ENCODE assay signal across 19 mouse cellular contexts in the genomic region with DNA sequence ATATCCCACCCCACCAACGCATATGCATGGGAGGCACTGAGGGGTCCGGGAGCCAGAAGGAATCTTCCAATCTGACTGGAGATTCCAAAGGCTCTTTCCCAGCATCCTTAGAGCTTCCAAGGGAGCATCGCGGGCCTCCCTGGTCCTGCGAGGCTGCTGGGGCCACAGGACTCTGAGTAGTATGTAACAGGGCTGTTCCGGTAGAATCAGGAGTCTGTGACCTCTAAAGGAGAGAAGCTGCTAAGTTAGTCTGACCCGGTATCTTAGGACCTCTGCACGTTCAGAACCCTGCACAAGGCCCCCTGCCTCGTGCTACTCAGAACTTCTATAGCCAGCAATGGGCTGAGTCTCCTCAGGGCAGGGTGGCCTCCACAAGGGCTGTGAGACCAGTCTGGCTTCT. TPM values are rescaled to one million over a fixed set of nuclear protein-coding genes. Genes with fewer than 3 reads are reported as not detected.
DNase-seq lines count a peak whose midpoint lies in the region; ATAC-seq lines count a peak whose summit lies in the region.
"Had no signal": no experiment of that assay in that cellular context is flagged by ENCODE, and none has a peak within 500 bp of the region (broad histone marks: within the 10 kb centered on the region; RNA-seq: fewer than 3 reads in every experiment).

No protein-coding gene starts in this region.

- H3K27ac ChIP-seq in midbrain, embryonic 10.5 days (replicated peaks) = peak overlapping the region; percentile 91
- H3K27ac ChIP-seq in midbrain, embryonic 14.5 days (replicated peaks; ENCODE audit: low read depth, low read length) = no peak overlapping the region
- peak overlapping the region; percentile 84 for H3K27ac ChIP-seq in embryonic facial prominence, embryonic 10.5 days (replicated peaks)
- H3K27ac ChIP-seq in embryonic facial prominence, embryonic 15.5 days (replicated peaks) = peak overlapping the region; percentile 82
- H3K27ac ChIP-seq in limb, embryonic 15.5 days = peak overlapping the region; percentile 23
- no peak overlapping the region for H3K27ac ChIP-seq in liver, embryonic 12.5 days
- H3K27ac ChIP-seq: heart, embryonic 15.5 days; kidney, postnatal 0 days had no signal

- 32% methylated on average over 9 of the region's 9 CpGs for WGBS in midbrain, embryonic 10.5 days
- 14% methylated on average over 9 of the region's 9 CpGs for WGBS in midbrain, embryonic 14.5 days
- 34% methylated on average over 9 of the region's 9 CpGs for WGBS in embryonic facial prominence, embryonic 10.5 days
- 28% methylated on average over 9 of the region's 9 CpGs for WGBS in embryonic facial prominence, embryonic 15.5 days
- WGBS in limb, embryonic 15.5 days = 41% methylated on average over 9 of the region's 9 CpGs
- WGBS in liver, embryonic 12.5 days (ENCODE audit: insufficient replicate concordance) = 64% methylated on average over 9 of the region's 9 CpGs

- H3K4me2 ChIP-seq in midbrain, embryonic 14.5 days (ENCODE audit: low read length) = no peak overlapping the region
- 0 out of 2 replicates have a peak overlapping the region, but pooled peaks have one; percentile 8 for H3K4me2 ChIP-seq in embryonic facial prominence, embryonic 15.5 days (replicated peaks)
- no peak overlapping the region for H3K4me2 ChIP-seq in limb, embryonic 15.5 days
- no peak overlapping the region for H3K4me2 ChIP-seq in liver, embryonic 12.5 days
- H3K4me2 ChIP-seq: heart, embryonic 15.5 days had no signal

- H3K4me3 ChIP-seq in midbrain, embryonic 10.5 days = peak overlapping the region; percentile 21; the same call in 1 of the 2 replicates
- no peak overlapping the region for H3K4me3 ChIP-seq in midbrain, embryonic 14.5 days (replicated peaks; ENCODE audit: low read depth, low read length)
- peak overlapping the region; percentile 25; the same call in 1 of the 2 replicates for H3K4me3 ChIP-seq in embryonic facial prominence, embryonic 10.5 days
- H3K4me3 ChIP-seq in embryonic facial prominence, embryonic 15.5 days (replicated peaks) = no peak overlapping the region
- no peak overlapping the region for H3K4me3 ChIP-seq in limb, embryonic 15.5 days
- no peak overlapping the region for H3K4me3 ChIP-seq in liver, embryonic 12.5 days
- H3K4me3 ChIP-seq: erythroblast, embryonic 14.5 days; heart, embryonic 15.5 days; megakaryocyte, embryonic 14.5 days had no signal

- peaks cover 16% of the 10 kb centered on the region for H3K27me3 ChIP-seq in midbrain, embryonic 10.5 days (ENCODE audit: low read depth, poor library complexity, severe bottlenecking)
- H3K27me3 ChIP-seq in midbrain, embryonic 14.5 days (ENCODE audit: control insufficient read depth, insufficient read depth, low read length) = no peaks in the 10 kb centered on the region
- peaks cover 10% of the 10 kb centered on the region; the same call in 1 of the 2 replicates for H3K27me3 ChIP-seq in embryonic facial prominence, embryonic 10.5 days (replicated peaks; ENCODE audit: low read depth, poor library complexity, severe bottlenecking)
- no peaks in the 10 kb centered on the region for H3K27me3 ChIP-seq in embryonic facial prominence, embryonic 15.5 days
- no peaks in the 10 kb centered on the region for H3K27me3 ChIP-seq in limb, embryonic 15.5 days
- H3K27me3 ChIP-seq in liver, embryonic 12.5 days (replicated peaks) = peaks cover 42% of the 10 kb centered on the region

- H3K9me3 ChIP-seq in midbrain, embryonic 10.5 days (replicated peaks) = no peaks in the 10 kb centered on the region; the same call in 1 of the 2 replicates
- H3K9me3 ChIP-seq in midbrain, embryonic 14.5 days (ENCODE audit: control insufficient read depth, low read length) = no peaks in the 10 kb centered on the region
- H3K9me3 ChIP-seq in embryonic facial prominence, embryonic 10.5 days = no peaks in the 10 kb centered on the region
- H3K9me3 ChIP-seq in embryonic facial prominence, embryonic 15.5 days (replicated peaks) = no peaks in the 10 kb centered on the region
- H3K9me3 ChIP-seq in limb, embryonic 15.5 days = no peaks in the 10 kb centered on the region
- no peaks in the 10 kb centered on the region for H3K9me3 ChIP-seq in liver, embryonic 12.5 days (replicated peaks)
- H3K9me3 ChIP-seq: heart, embryonic 15.5 days had no signal

- peaks cover 70% of the 10 kb centered on the region for H3K4me1 ChIP-seq in midbrain, embryonic 10.5 days
- peaks cover 45% of the 10 kb centered on the region for H3K4me1 ChIP-seq in midbrain, embryonic 14.5 days (ENCODE audit: control insufficient read depth, insufficient read depth, low read length)
- peaks cover 71% of the 10 kb centered on the region for H3K4me1 ChIP-seq in embryonic facial prominence, embryonic 10.5 days
- H3K4me1 ChIP-seq in embryonic facial prominence, embryonic 15.5 days = peaks cover 47% of the 10 kb centered on the region
- H3K4me1 ChIP-seq in limb, embryonic 15.5 days = peaks cover 52% of the 10 kb centered on the region
- peaks cover 9% of the 10 kb centered on the region; the same call in 1 of the 2 replicates for H3K4me1 ChIP-seq in liver, embryonic 12.5 days

- no peaks in the 10 kb centered on the region for H3K36me3 ChIP-seq in midbrain, embryonic 10.5 days
- H3K36me3 ChIP-seq in midbrain, embryonic 14.5 days (ENCODE audit: control insufficient read depth, insufficient read depth, low read length) = no peaks in the 10 kb centered on the region
- no peaks in the 10 kb centered on the region for H3K36me3 ChIP-seq in embryonic facial prominence, embryonic 10.5 days (replicated peaks)
- no peaks in the 10 kb centered on the region for H3K36me3 ChIP-seq in embryonic facial prominence, embryonic 15.5 days
- H3K36me3 ChIP-seq in limb, embryonic 15.5 days = no peaks in the 10 kb centered on the region
- H3K36me3 ChIP-seq in liver, embryonic 12.5 days = no peaks in the 10 kb centered on the region
- H3K36me3 ChIP-seq: heart, embryonic 15.5 days had no signal

- ATAC-seq in midbrain, embryonic 14.5 days (ENCODE audit: low FRiP score, low TSS enrichment) = no peak
- no peak for ATAC-seq in embryonic facial prominence, embryonic 15.5 days (ENCODE audit: insufficient number of reproducible peaks, low FRiP score, low TSS enrichment, low read depth)
- no peak for ATAC-seq in limb, embryonic 15.5 days (ENCODE audit: insufficient number of reproducible peaks, low FRiP score, low TSS enrichment, low read depth)
- no peak for ATAC-seq in liver, embryonic 12.5 days
- ATAC-seq: inflammation-experienced regulatory T-cells, adult 6 months had no signal

- DNase-seq in midbrain, embryonic 10.5 days (ENCODE audit: low spot score) = no peak
- DNase-seq in midbrain, embryonic 14.5 days = no peak
- DNase-seq in embryonic facial prominence, embryonic 10.5 days (ENCODE audit: low spot score) = no peak
- no peak for DNase-seq in frontal cortex, postnatal 36 days (ENCODE audit: low spot score in 2 of 2)
- DNase-seq: adrenal gland, postnatal 10 days; cerebellum, adult 9-11 months; gastrocnemius, postnatal 14 days; layer of hippocampus, postnatal 36 days; liver; thymus, postnatal 4 days had no signal

- H3K9ac ChIP-seq in midbrain, embryonic 14.5 days (replicated peaks; ENCODE audit: low read length) = no peak overlapping the region
- H3K9ac ChIP-seq in embryonic facial prominence, embryonic 15.5 days = no peak overlapping the region
- no peak overlapping the region for H3K9ac ChIP-seq in limb, embryonic 15.5 days
- H3K9ac ChIP-seq in liver, embryonic 12.5 days = no peak overlapping the region
- H3K9ac ChIP-seq: heart, embryonic 15.5 days had no signal

RNA-seq across cellular contexts. Expression of a gene that starts 14.3 kb away (rescaled TPM):
- polyA plus RNA-seq in midbrain, embryonic 10.5 days (2016; fragmentation: Nextera tagmentation; extraction: Ambion mirVana) = 0.62 and 0.63 TPM in 2 replicates
- polyA plus RNA-seq in midbrain, embryonic 14.5 days (2014; fragmentation: Nextera tagmentation; extraction: Ambion mirVana) = not detected in 2 replicates
- not detected in 2 replicates for polyA plus RNA-seq in embryonic facial prominence, embryonic 10.5 days (2016; fragmentation: Nextera tagmentation; extraction: Ambion mirVana)
- not detected in 2 replicates for polyA plus RNA-seq in embryonic facial prominence, embryonic 15.5 days (2015; fragmentation: Nextera tagmentation; extraction: Ambion mirVana)
- 0.31 TPM in 1 of 2 replicates, not detected in the other for polyA plus RNA-seq in limb, embryonic 15.5 days (2015; fragmentation: Nextera tagmentation; extraction: Ambion mirVana)
- polyA plus RNA-seq in liver, embryonic 12.5 days (2016; fragmentation: Nextera tagmentation; extraction: Ambion mirVana) = 6.3 and 7.8 TPM in 2 replicates
- polyA plus RNA-seq: heart, embryonic 15.5 days; kidney, postnatal 0 days; lung, embryonic 16.5 days had no signal

RNA-seq across cellular contexts. Expression of a gene that starts 27.9 kb away (rescaled TPM):
- polyA plus RNA-seq in midbrain, embryonic 10.5 days (2016; fragmentation: Nextera tagmentation; extraction: Ambion mirVana) = 43.7 and 50.8 TPM in 2 replicates
- polyA plus RNA-seq in midbrain, embryonic 14.5 days (2014; fragmentation: Nextera tagmentation; extraction: Ambion mirVana) = 20.5 and 25.2 TPM in 2 replicates
- 11.7 and 14.9 TPM in 2 replicates for polyA plus RNA-seq in embryonic facial prominence, embryonic 10.5 days (2016; fragmentation: Nextera tagmentation; extraction: Ambion mirVana)
- 31.8 and 36.0 TPM in 2 replicates for polyA plus RNA-seq in embryonic facial prominence, embryonic 15.5 days (2015; fragmentation: Nextera tagmentation; extraction: Ambion mirVana)
- 16.9 and 19.7 TPM in 2 replicates for polyA plus RNA-seq in limb, embryonic 15.5 days (2015; fragmentation: Nextera tagmentation; extraction: Ambion mirVana)
- polyA plus RNA-seq in liver, embryonic 12.5 days (2016; fragmentation: Nextera tagmentation; extraction: Ambion mirVana) = 7.4 and 8.3 TPM in 2 replicates

Comparison
In these comparisons a context has a peak if more than half of its experiments do, and no peak if none do; other contexts are left out.
1. H3K27ac ChIP-seq: peak in midbrain, embryonic 10.5 days (single experiment), embryonic facial prominence, embryonic 10.5 days (single experiment), embryonic facial prominence, embryonic 15.5 days (single experiment) and limb, embryonic 15.5 days (single experiment); none in midbrain, embryonic 14.5 days (single experiment) and liver, embryonic 12.5 days (single experiment).
2. H3K4me3 ChIP-seq: peak in midbrain, embryonic 10.5 days (single experiment) and embryonic facial prominence, embryonic 10.5 days (single experiment); none in midbrain, embryonic 14.5 days (single experiment), embryonic facial prominence, embryonic 15.5 days (single experiment), limb, embryonic 15.5 days (single experiment) and liver, embryonic 12.5 days (single experiment).